Mouse (Mus musculus): Measurements from ENCODE around the gene Ssxb2.
"Not testable (repeated sequence)": the region's sequence is repeated elsewhere in the genome, so short reads cannot be mapped to it uniquely, and the experiment has no call there.

Ssxb2 gene

DNA sequence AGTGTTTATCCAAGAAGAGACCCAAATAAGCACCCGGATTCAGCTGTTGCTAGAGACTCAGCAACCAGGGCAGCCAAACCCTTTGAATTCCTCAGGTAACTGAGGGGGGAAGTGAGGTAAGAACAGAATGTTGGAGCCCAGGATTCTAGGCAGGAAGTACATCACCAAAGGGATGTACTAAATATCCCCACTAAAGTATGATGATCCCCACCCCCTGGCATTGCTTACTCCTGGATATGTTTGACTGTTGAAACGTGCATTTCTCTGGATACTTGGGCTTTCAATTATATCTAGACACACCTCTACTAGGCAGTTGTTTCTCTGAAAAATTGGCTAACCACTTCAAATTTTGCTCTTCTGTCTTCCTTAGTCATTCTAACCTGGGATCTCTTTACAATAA lies at the start of gene Ssxb2:
Gene Ssxb2, minus strand, starts transcription at position 101 of the 400 bp plus-strand sequence.
- DNase-seq (ENCODE audit: low spot score in 2 of 2) = not testable (repeated sequence)

- not testable (repeated sequence) for DNase-seq (ENCODE audit: low spot score in 2 of 2)
Observed at GRCm38 (mm10) chrX:8413005-8413404, 48.5 kb downstream of the Ssxb2 start, which contains the start of gene Ssxb1. Gene Ssxb1, plus strand, starts transcription at chrX:8413305.

All from heart, adult 9 months (tissue).